Mouse (Mus musculus) erythroblast, embryonic 14.5 days (primary cell): Measurements from ENCODE around the gene Ckm.

Source experiments
- GATA1 ChIP-seq: IDR thresholded peaks from 2 replicates; pipeline ENCODE4 v1.6.1; 2012; ENCODE audit warnings: low read length, inconsistent platforms, mixed read lengths
- TAL1 ChIP-seq: IDR thresholded peaks from 3 replicates; pipeline ENCODE4 v1.6.1; 2012; ENCODE audit warnings: low read length, inconsistent platforms, mixed read lengths

DNA sequence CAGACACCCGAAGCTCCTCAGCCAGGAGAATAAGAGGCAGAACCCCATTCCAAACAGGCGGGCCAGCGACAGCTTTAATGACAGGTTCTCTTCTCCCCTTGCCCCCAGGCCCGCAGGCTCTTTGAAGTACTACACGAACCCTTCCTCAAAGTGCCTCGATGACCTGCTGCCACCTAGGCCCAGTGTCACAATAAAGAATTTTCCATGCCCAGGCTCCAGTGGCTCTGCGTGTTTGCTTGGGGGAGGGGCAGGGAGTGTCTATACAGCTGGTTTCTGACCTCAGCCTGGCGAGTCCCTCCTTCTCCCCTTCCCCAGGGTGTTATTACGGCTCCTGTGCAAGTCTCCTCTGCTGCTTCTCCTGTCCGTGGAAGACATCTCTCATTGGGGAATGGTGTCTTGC, 48.3 kb upstream of the Ckm start:
- TF ChIP-seq GATA1 (no peak), TAL1 (no peak)
